Mouse (Mus musculus): ENCODE results near the gene Cd86.

Gene Cd86

DNA sequence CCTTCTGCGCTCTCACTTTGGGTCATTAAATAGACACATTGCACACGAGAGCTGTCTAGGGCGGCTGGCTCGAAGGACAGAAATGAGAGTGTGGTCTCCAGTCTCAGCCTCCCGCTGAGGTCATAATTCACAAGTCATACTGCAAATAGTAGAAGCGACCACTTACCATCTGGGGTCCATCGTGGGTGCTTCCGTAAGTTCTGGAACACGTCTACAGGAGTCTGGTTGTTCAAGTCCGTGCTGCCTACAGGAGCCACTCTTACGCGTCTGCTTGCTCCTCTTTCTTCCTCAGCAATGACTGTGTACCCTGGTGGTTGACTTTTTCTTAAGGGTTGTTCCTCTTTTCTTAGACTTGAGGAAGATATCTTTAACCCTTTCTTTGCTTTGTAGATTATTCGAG lies at the start of gene Cd86:
Cd86 (minus strand) TSS at position 300 of the 400 bp plus-strand sequence.
- DNase-seq: no peak

DNA sequence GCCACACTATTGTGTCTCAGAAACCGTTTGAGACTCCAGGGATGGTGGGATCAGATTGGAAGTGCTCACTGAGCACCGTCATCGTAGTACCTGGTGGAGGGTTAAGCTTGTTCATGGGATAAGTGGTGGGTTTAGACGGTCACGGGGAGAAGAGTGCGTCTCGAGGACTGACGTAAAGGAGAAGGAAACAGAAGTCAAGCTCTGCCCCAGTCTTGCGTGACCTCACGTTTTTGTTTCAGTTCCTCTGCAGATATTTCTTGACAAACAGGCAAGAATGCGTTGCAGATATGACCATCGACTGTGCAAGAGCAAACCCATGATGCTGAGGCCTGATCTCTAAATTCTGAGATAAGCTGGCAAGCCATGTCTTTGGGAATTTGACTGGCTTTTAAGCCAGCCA lies 45.9 kb upstream of the Cd86 start:
- no peak for DNase-seq

DNA sequence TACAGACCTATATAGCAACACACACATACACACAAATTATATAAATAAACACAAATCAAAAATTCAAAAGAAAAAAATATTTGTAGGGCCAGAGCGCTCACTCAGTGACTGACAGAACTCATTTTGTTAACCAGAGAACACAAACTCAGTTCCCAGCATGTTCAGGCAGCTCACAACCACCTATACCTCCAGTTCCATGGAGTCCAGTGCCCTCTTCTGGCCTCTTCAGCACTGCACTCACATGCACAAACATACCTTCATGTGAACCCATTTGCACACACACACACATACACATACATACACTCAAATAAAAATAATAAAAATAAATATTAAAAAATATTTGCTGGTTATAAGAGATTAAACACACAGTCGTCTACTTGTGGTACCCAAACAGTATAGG lies 44.9 kb upstream of the Cd86 start:
- no peak for DNase-seq

DNA sequence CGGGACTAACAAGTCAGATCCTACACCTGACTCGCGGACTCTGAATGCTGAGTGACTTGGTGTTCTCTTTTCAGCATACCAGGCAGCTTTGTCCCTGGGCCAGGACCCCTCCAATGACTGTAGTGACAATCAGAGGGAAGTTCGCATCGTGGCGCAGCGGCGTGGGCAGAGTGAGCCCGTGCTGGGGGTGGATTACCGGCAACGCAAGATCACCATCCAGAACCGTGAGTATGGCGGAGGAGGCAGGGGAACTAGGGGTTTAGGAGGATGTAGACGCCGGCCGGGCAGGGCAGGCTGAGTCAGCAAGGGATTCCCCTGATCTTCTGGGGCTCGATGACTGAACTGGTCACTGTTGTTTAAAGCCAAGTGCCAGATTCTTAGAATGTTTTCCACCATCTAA lies 43.5 kb upstream of the Cd86 start:
- no peak for DNase-seq

DNA sequence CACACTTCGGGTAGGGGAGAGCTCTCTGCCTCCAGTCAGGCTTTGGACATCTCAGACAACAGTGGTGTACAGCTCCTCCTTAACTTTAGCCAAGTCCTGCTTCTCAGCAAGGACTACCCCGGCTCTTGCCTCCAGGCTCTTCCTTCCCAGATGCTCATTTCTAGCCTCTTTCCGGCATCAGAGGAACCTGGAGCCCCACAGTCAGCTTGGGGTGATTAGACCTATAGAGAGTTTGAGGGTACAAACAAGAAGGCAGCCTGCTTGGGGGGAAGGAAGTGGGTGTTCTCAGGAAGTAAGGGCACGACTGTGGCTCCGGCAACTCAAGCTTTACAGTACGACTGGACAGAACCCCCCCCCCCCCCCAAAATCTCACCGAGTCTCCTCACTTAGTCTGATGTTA lies 42.9 kb upstream of the Cd86 start:
- no peak for DNase-seq

DNA sequence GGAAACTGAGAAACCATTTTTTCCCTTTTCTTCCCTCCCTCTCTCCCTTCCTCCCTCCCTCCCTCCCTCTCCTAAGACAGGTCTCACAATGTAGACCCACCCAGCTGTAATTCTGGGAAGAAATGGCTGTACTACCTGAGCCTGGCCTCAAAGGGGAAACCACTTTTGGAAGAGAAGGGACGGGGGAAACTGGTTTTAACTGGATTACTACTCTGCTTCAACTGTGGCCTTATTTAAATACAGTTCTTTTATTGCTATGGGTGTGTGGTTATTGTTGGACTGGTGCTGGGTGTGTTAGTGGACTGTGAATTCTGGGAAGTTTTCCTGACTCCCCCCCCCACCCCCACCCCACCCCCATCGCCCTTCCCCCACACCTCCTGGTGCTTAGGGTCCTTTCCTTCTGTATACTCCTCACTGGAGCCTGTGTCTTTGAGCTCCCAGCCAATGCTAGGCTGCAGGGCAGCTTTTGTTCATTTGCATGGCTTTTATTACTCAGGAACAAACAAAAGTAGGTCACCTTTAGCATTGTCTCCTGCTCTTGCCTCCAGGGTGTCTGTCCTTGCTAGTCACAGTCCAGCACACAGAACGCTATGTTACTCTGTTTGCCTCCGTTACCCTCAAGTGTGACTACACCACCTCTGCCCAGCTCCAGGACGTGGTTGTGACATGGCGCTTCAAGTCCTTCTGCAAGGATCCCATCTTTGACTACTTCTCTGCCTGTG lies 42.0 kb upstream of the Cd86 start:
- DNase-seq: no peak

DNA sequence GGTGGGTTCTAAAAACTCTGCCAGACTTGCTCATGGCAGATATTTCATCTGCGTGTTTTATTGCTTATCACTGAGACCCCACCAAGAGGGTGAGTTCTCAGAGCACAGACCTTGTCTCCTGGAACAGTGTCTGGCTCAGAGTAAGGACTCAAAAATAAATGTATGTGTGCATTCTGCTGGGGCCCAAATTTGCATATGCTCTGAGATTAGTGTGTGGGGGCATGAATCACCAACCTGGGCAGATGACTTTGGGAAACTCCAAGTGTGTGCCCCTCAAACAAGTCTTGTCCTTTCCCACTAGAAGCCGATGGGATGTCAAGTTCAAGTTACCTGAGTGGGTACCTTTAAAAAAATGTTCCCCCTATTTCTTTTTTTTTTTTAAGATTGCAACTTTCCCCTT lies 34.6 kb upstream of the Cd86 start:
- no peak for DNase-seq

DNA sequence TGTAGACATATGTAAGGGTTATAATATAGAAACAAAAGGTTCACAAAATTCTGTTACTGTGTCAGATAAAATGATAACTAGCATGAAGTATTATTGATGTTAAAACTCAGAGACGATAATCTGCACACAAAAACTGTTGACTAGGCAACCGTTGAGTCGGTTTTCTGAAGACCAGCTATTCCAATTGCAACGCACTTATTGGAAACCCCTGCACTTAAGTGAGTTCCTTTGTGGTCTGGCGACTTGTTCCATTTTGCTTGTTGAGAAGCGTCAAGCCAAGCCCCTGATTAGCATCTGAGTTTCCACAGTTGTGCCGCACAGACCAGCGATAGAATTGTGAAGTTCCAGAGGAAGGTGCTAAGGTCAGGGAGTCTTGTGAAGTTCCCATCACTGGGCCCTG lies 31.4 kb upstream of the Cd86 start:
- no peak for DNase-seq

DNA sequence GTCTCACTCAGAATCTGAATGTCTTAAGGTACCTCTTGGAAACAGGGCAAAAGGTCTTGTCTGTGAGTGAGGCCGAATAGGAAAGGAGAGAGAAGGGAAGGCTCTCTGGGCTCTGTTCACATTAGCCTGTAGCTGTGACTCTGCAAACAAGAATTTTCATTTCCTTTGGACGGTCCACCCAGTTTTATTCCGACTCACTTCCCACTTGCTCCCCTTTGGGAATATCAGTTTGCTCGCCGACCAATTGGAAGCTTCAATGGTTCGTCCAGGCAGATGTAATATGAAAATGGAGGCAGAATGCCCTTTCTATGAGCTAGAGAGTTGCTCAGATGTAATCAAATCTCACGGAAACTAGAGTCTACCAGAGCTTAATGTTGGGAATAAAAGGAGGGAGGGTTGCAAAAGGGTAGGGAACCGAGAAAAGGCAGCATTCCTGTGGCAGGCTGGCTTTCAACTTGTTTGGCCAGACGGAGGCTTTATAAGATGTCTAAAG lies 29.0 kb upstream of the Cd86 start:
- DNase-seq: no peak

DNA sequence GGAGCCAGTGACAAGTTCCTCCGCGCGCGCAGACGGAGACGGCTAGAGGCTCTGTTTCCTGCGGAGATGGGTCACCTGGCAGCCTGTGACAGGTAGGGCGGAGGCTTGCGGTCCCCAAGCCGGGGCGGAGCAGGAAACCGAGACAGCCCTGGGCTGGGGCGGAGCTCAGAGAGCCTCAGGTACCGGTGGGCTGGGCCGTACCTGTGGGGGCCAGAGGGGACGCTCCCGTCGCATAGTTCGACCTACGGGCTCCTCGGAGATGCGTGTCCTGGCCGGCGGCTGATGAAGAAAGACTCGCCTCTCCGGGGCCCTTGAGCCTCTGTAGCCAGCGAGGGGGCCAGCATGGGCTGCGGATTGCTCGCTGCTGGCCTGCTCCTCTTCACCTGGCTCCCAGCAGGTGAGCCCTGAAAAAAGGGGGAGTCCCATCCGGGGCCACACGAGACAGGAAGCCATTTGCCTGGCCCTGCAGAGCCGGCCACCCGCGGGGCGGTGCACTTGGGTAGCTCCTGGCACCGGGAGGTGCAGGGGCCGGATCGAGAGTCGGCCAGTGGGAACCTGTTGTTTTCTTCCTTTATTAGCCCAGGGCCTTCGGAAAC lies 28.0 kb upstream of the Cd86 start, which contains the start of gene Ildr1:
Ildr1 (plus strand) TSS at position 161 of the 596 bp plus-strand sequence.
- DNase-seq: peak; percentile 60

DNA sequence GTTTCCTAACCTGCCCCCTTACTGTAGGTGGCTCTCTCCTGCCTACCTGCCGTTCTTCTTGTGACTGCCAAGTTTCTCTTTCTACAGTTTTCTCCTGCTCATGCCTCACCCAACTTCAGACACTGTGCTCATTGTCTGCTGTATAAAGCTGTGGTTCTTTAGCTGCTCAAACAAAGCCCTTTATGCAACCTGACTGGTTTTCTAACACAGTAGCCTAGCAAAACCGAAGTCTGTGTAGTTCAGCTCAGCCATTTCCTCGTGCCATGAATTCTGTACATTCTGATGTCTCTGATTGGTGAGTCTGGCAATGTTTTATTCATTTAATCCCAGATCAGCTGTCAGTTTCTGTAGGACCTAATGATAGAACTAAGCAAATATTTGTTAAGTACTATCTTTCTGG lies 25.6 kb upstream of the Cd86 start:
- no peak for DNase-seq

DNA sequence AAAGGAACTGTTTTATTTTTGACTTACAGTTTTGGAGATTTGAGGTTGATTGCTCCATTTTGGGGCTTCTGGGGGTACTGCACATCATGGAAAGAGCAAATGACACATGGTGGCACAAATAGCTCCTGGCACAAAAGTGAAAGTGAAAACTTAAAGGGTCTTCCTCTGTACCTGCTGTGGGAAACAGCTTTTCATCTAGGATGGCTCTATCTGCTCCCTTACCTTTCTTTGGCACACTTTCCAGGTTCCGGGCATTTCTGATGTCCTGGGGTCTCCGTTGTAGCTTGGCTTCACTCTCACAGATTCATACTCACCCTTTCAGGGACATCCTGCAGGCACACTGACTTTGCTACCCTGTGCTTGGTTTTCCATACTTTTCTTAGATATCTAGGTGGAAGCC lies 22.2 kb upstream of the Cd86 start:
- DNase-seq: no peak

DNA sequence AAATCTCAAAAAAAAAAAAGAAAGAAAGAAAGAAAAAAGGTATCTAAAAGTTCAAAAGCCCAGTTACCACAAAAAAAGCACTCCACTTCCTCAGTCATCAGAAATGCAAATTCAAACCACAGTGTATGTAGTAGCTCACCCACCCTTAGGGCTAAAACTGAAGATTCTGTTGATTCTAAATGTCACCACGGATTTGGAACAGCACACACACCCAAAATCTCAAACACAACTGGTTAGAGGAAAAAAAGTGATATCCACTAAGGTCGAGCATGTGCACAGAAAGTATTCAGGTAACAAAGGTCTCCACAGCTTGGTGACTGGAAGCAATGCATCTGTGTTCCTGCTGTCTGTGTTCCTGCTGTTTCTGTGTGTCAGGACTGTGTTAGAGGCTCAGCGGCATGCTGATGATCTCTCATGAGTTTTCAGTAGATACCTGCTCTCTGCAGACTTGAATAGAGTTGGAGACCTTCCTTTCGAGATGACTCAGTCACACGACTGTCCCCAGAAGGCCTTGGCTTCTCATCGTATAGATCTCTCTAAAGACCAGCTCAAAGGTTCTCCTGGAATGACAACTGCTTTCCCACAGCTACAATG lies 18.5 kb upstream of the Cd86 start:
- no peak for DNase-seq

DNA sequence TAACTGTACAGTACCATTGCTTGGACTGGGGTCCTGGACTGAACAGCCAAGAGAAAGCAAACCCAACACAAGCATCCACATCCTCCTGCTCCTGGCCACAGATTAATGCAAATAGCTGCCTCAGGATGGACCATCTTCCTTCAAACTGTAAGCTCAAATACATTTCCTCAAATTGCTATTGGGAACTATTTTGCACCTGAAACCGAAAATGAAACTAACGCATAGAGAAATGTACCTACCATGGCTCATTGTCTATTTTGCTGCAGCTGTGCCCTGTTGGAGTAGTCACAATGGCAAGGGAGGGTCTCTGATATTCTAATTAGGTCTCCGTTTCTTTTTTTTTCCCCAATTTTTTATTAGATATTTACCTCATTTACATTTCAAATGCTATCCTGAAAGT lies 15.9 kb upstream of the Cd86 start:
- DNase-seq: no peak

DNA sequence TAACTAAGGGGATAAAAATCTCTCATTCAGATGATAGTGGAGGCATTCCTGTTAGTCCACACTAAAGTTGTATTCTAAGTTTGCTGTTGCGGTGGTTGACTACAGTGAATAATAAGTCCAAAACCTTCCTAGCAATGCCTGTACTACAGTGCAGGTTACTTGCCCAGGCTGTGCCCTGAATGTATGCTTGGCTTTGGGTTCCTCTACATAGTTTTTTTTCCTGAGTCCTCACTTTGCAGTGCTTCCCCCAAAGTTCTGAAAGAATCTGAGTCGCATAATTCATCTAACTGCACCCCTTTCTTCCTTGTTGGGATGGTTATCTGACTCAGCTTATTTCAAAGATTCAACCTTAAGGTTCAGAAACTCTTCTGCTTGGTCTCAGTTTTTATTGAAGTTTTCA lies 10.0 kb upstream of the Cd86 start:
- DNase-seq: no peak

DNA sequence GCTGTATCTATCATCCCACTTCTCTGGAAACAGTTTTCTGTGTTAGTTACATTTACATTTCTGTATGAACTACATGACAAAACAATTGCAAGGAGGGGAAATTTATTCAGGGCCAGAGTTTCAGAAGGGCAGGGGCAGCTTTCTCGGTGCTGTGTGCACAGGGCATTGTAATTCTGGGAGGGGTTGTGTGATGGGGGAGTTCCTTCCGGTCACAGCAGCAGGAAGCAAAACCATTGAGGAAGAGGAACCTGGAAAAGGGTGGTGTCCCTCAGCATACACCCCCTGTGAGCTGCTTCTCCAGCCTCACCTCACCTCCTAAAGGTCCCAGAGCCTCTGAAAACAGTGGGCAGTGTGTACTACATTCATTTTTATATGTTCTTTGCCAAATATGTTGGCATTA lies 9.4 kb upstream of the Cd86 start:
- no peak for DNase-seq

DNA sequence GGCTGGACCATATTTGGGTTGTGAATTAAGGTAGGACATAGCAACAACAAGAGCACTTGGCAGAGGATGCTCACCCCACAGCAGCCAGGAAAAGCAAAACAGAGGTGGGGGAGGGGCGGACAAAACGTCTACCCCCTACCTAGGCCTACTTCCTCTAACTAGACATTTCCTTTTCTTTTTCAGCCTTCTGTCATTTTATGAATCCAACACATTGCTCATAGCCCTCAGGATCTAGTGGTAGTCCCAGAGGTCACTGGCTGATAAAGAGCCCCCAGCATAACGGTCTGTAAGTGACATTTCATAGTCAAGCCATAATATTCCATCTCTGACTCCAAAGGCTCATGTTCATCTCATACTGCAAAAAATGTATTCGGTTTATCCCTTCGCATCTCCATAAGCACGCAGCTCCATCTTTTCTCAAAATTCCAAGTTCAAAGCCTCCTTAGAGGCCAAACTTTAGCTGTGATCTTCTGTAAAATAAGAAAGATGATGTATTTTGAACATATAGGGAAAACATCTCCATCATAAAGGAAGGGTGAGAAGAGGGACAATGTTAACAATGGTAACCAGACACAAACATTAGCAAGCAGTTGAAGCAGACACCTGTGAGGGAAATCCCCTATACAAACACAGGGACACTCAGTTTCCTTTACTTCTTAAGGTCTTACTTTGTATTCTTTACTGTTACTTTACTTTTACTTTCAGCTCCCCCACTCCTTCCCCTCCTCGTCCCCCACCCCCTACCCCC lies 8.8 kb upstream of the Cd86 start:
- DNase-seq: peak; percentile 9

DNA sequence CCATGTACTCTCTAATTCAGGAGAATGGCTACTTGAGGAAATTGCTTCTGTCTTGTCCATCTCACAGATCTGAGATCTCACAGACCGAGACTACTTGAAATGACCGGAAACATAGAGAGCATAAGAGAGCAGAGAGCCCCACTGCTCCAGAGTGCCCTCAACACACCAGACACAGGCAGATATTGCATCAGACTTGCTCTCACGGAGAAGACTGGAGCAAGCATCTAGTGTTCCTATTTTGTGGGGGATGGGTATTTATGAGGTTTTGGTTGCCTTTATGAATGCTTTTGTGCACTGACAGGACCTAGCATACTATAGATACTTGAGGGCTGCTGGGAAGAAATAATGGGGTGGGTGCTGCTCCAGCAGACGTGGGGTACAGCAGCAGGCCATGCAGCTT lies 7.3 kb upstream of the Cd86 start:
- DNase-seq: no peak

DNA sequence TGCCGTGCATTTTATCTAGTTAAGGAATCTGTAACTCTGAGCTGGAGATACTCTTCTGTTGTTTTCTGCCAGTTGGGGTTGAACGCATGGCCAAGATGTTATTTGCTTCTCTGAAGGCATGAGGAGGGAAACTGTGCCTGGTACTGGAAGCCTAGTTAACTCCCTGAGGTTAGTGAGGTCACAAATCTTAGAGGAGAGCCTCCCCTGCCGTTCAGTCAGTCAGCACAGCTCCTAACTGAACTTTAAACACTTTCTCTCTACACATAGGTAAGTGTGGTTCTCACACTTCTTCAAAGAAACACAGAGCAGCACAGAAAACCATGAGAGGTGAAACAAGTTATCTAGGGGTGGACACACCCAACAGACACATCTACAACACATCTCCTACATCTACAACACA lies 4.7 kb upstream of the Cd86 start:
- no peak for DNase-seq

DNA sequence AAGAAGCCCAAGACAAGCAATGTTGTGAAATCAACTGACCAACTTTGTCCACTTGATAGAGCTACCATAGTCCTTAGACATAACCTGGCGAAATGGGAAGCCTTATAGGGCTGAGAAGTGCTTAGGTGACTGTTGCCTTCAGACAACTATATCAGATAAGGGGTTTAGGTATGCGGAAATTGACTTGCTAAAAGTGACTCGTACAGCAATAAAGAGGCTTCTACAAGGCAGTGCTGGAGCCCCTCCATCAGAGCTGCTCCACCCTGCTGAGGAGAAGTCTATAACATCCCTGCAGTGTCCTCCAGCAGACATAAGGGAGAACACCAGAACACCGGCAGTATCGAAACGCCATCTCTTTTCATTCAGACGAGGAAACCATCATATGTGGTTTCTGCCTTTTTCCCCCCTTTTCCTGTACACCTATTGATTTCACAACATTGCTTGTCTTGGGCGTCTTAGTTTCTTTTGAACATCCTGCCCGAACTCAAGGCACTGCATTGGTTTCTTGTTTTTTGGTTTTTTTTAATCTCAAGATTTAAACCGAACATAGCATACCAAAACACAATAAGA lies 652 bp upstream of the Cd86 start:
- no peak for DNase-seq

DNA sequence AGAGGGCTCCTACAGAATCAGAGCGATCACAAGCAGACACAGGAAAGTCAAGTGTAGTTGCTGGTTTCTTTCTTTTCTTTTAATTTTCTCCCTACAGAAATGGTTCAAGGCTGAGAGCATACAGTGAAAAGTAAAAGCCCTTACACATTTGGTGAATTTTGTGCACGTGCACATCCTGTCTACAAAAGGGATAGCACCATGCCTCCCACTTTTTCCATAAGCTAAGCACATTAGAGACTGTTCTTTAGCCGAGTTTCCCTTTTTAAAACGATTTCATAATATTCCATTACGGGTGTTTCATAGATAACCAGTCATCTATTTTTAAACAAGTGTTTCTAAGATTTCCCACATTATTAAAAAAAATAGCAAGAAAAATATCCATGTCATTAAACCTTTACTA lies 2.4 kb downstream of the Cd86 start:
- DNase-seq: no peak

DNA sequence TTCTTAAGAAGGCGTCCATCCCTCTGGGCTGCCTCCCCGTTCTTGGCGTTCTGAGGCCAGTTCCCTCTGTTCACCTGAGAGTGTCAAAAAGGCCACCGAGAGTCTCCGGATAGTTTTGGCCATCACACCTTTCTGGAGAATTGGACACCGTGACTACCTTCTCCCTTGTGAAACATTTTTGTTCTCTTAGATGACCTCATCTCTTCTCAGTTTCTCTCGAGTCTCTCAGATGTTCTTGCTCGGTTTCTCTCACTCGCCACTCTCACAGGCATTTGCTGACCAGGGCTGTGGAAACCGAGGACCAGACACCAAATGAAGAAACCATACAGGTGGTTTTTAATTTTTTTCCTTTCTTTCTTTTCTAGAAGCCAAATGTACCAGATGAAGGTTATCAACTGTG lies 4.6 kb downstream of the Cd86 start:
- no peak for DNase-seq

DNA sequence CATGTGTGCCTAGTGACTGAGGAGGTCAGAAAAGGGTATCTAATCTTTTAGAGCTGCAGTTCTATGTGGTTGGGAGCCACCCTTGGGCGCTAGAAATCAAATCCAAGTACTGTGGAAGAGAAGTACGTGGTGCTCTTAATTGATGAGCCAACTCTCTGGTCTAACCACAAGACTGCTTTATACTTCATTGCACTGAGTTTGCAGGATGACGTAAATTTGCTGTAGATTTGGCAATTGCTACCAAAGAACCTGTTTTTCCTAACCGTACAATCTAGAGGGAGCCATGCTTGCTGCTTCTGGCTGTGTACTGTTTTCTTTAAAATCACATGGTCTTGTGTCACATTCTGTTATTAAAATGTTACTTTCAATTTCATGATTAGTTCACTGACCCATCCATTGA lies 10.0 kb downstream of the Cd86 start:
- no peak for DNase-seq

Data from lung, postnatal 14 days (tissue).